ENCODE assay signal across 13 mouse cellular contexts in genomic region chr2:173152436-173153151, GRCm38 (mm10). TPM values are rescaled to one million over a fixed set of nuclear protein-coding genes. Genes with fewer than 3 reads are reported as not detected.
DNase-seq lines count a peak whose midpoint lies in the region; ATAC-seq lines count a peak whose summit lies in the region.
"Had no signal": no experiment of that assay in that cellular context is flagged by ENCODE, and none has a peak within 500 bp of the region (broad histone marks: within the 10 kb centered on the region; RNA-seq: fewer than 3 reads in every experiment).

Pck1 (plus strand) TSS chr2:173153048.

- H3K36me3 ChIP-seq in heart, embryonic 10.5 days, result no peaks in the 10 kb centered on the region
- no peaks in the 10 kb centered on the region for H3K36me3 ChIP-seq in kidney, embryonic 16.5 days (ENCODE audit: insufficient read depth, low read length)
- H3K36me3 ChIP-seq in liver, embryonic 16.5 days (ENCODE audit: control insufficient read depth, insufficient read depth), result no peaks in the 10 kb centered on the region
- H3K36me3 ChIP-seq: midbrain, embryonic 13.5 days had no signal

- H3K27me3 ChIP-seq in heart, embryonic 10.5 days (ENCODE audit: insufficient read depth, poor library complexity, severe bottlenecking), result peaks cover 15% of the 10 kb centered on the region; the same call in 1 of the 2 replicates
- H3K27me3 ChIP-seq in kidney, embryonic 16.5 days (ENCODE audit: insufficient read depth, low read length), result no peaks in the 10 kb centered on the region
- H3K27me3 ChIP-seq in liver, embryonic 16.5 days (ENCODE audit: control insufficient read depth, insufficient read depth, low read depth, low read length), result peaks cover 2% of the 10 kb centered on the region; the same call in 1 of the 2 replicates
- H3K27me3 ChIP-seq: midbrain, embryonic 13.5 days had no signal

- peak; percentile 82 for ATAC-seq in kidney, embryonic 16.5 days (ENCODE audit: low FRiP score, low TSS enrichment)
- ATAC-seq in liver, embryonic 16.5 days (ENCODE audit: low read depth), result peak; percentile 88
- ATAC-seq: midbrain, embryonic 13.5 days had no signal

- peaks cover 14% of the 10 kb centered on the region; the same call in 1 of the 2 replicates for H3K4me1 ChIP-seq in heart, embryonic 10.5 days
- H3K4me1 ChIP-seq in kidney, embryonic 16.5 days (ENCODE audit: insufficient read depth, low read length), result peaks cover 28% of the 10 kb centered on the region
- peaks cover 8% of the 10 kb centered on the region; the same call in 1 of the 2 replicates for H3K4me1 ChIP-seq in liver, embryonic 16.5 days (ENCODE audit: control insufficient read depth, low read depth, low read length)
- H3K4me1 ChIP-seq: midbrain, embryonic 13.5 days had no signal

- H3K9ac ChIP-seq in kidney, embryonic 16.5 days (replicated peaks; ENCODE audit: low read length), result 0 out of 2 replicates have a peak within 1 kb of the TSS, but pooled peaks have one; percentile 1
- H3K9ac ChIP-seq in liver, embryonic 16.5 days (ENCODE audit: low read depth, low read length), result no peak within 1 kb of the TSS
- H3K9ac ChIP-seq: midbrain, embryonic 13.5 days had no signal

- H3K27ac ChIP-seq in heart, embryonic 10.5 days, result peak within 1 kb of the TSS; percentile 3; the same call in 1 of the 2 replicates
- no peak within 1 kb of the TSS for H3K27ac ChIP-seq in kidney, embryonic 16.5 days (ENCODE audit: low read length)
- H3K27ac ChIP-seq in liver, embryonic 16.5 days (ENCODE audit: low read length), result no peak within 1 kb of the TSS
- H3K27ac ChIP-seq: layer of hippocampus, adult 2 months; midbrain, embryonic 13.5 days had no signal

- H3K4me2 ChIP-seq in kidney, embryonic 16.5 days (replicated peaks; ENCODE audit: low read depth, low read length), result peak within 1 kb of the TSS; percentile 6; the same call in 1 of the 2 replicates
- no peak within 1 kb of the TSS for H3K4me2 ChIP-seq in liver, embryonic 16.5 days (ENCODE audit: low read depth, low read length)
- H3K4me2 ChIP-seq: midbrain, embryonic 13.5 days had no signal

- DNase-seq in heart, embryonic 10.5 days (ENCODE audit: low spot score), result no peak
- no peak for DNase-seq in heart, adult 11 months
- no peak for DNase-seq in adrenal gland, postnatal 4 days (ENCODE audit: low spot score in 2 of 2)
- DNase-seq in left cerebral cortex, adult 11 months (ENCODE audit: low spot score), result no peak
- no peak for DNase-seq in thymus, postnatal 25 days
- no peak for DNase-seq in cerebellum, adult 11-12 months
- DNase-seq: B cell, adult 2 months; gastrocnemius, postnatal 36 days; lung, adult 2 months had no signal

- WGBS in heart, embryonic 10.5 days, result 80% methylated on average over 13 of the region's 13 CpGs
- 52% methylated on average over 13 of the region's 13 CpGs for WGBS in kidney, embryonic 16.5 days
- WGBS in liver, embryonic 16.5 days (ENCODE audit: insufficient replicate concordance), result 54% methylated on average over 13 of the region's 13 CpGs

- H3K4me3 ChIP-seq in heart, embryonic 10.5 days, result no peak within 1 kb of the TSS
- H3K4me3 ChIP-seq in kidney, embryonic 16.5 days (ENCODE audit: low read length), result peak within 1 kb of the TSS; percentile 7; the same call in 1 of the 2 replicates
- H3K4me3 ChIP-seq in liver, embryonic 16.5 days (ENCODE audit: low read depth, low read length), result no peak within 1 kb of the TSS
- H3K4me3 ChIP-seq: layer of hippocampus, adult 2 months; midbrain, embryonic 13.5 days had no signal

- no peaks in the 10 kb centered on the region for H3K9me3 ChIP-seq in heart, embryonic 10.5 days
- H3K9me3 ChIP-seq in kidney, embryonic 16.5 days (ENCODE audit: low read length), result no peaks in the 10 kb centered on the region
- H3K9me3 ChIP-seq in liver, embryonic 16.5 days (replicated peaks; ENCODE audit: control insufficient read depth, low read length), result no peaks in the 10 kb centered on the region
- H3K9me3 ChIP-seq: midbrain, embryonic 13.5 days had no signal

RNA-seq across cellular contexts. Expression of gene Pck1, which starts in this region (rescaled TPM):
- not detected in 2 replicates for polyA plus RNA-seq in heart, embryonic 10.5 days (2016; fragmentation: Nextera tagmentation; extraction: Ambion mirVana)
- total RNA-seq in adrenal gland, postnatal 4 days (2021), result 100 to 1,000 TPM; 190 to 200 TPM
- 35.4 and 38.4 TPM in 2 replicates for polyA plus RNA-seq in kidney, embryonic 16.5 days (2015; fragmentation: Nextera tagmentation; extraction: Ambion mirVana)
- 0.80 and 0.93 TPM in 2 replicates for polyA plus RNA-seq in liver, embryonic 16.5 days (2015; fragmentation: Nextera tagmentation; extraction: Ambion mirVana)
- total RNA-seq: layer of hippocampus, adult 2 months had no signal
- polyA plus RNA-seq: midbrain, embryonic 13.5 days had no signal

Comparison
In these comparisons a context has a peak if more than half of its experiments do, and no peak if none do; other contexts are left out.
1. RNA of gene Pck1 (polyA plus RNA-seq): 35.4 to 38.4 TPM in kidney, embryonic 16.5 days; 0.80 to 0.93 TPM in liver, embryonic 16.5 days and not detected in heart, embryonic 10.5 days; every median in the first group is over 10 times any median in the second.
2. Peak in ATAC-seq in liver, embryonic 16.5 days; RNA of the gene not detected or under 1 TPM.